8 mouse cellular contexts compared by ENCODE assay signal in the genomic region with DNA sequence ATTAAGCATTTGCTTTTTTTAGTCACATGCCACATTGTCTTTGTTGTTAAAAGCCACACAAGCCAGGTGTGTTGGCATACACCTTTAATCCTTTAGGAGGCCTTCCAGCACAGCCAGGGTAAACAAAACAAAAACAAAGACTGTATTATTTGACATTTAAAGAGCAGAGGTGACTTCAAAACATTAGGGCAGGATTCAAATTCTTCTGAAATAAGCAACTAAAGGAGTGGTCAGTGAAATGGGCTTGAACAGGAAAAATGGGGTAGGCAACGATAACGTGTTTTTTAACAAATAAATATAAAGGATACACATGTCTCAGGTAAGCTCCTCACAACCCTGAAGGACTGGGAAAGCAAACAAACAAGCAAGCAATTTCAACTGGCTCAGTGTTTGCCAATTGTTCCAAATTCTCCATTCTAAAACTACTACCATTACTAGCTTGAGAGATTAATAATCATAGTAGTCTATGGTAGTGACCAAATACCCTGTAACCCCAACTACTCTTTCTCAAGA. TPM values are rescaled to one million over a fixed set of nuclear protein-coding genes. Genes with fewer than 3 reads are reported as not detected.
DNase-seq lines count a peak whose midpoint lies in the region; ATAC-seq and TF ChIP-seq lines count a peak whose summit lies in the region.

No protein-coding gene starts in this region.

- peak overlapping the region; percentile 72 for H3K4me2 ChIP-seq in forebrain, embryonic 14.5 days (ENCODE audit: low read length)
- H3K4me2 ChIP-seq in liver, embryonic 13.5 days: peak overlapping the region; percentile 82

- intact Hi-C loops in gastrocnemius, adult 2 months (cut with DNase I): loop anchor here (5.0 kb wide), 4 partner anchors 263 to 1707 kb away; partner anchors contain the start of genes Hist1h1e, Hist1h2bb, Hist1h2be and Hist1h3c

- no peaks in the 10 kb centered on the region for H3K36me3 ChIP-seq in forebrain, embryonic 14.5 days (ENCODE audit: control insufficient read depth, insufficient read depth, low read length)
- H3K36me3 ChIP-seq in liver, embryonic 13.5 days: no peaks in the 10 kb centered on the region

- no peaks in the 10 kb centered on the region for H3K27me3 ChIP-seq in forebrain, embryonic 14.5 days (replicated peaks; ENCODE audit: control insufficient read depth, insufficient read depth, low read length)
- no peaks in the 10 kb centered on the region for H3K27me3 ChIP-seq in liver, embryonic 13.5 days

- ATAC-seq in forebrain, embryonic 14.5 days: no peak
- no peak for ATAC-seq in liver, embryonic 13.5 days (ENCODE audit: low read depth)
- no peak for ATAC-seq in activated CD4-positive, CD25-positive, alpha-beta regulatory T cell, adult 4 months

- DNase-seq in gastrocnemius, adult 2 months: no peak
- DNase-seq in gastrocnemius, postnatal 25 days: no peak
- peak; percentile 35 for DNase-seq in 3134 (ENCODE audit: extremely low read depth, insufficient read length, low spot score)
- DNase-seq in forebrain, embryonic 14.5 days (ENCODE audit: low spot score): no peak
- no peak for DNase-seq in liver, embryonic 13.5 days
- DNase-seq in layer of hippocampus, postnatal 14 days (ENCODE audit: low spot score in 2 of 2): no peak
- DNase-seq in spleen, adult 18-20 months: no peak

- peak overlapping the region; percentile 62 for H3K9ac ChIP-seq in forebrain, embryonic 14.5 days (ENCODE audit: low read length)
- peak overlapping the region; percentile 76 for H3K9ac ChIP-seq in liver, embryonic 13.5 days

- no peak overlapping the region for H3K27ac ChIP-seq in gastrocnemius, adult 2 months
- peak overlapping the region; percentile 86; the same call in 1 of the 2 replicates for H3K27ac ChIP-seq in forebrain, embryonic 14.5 days (ENCODE audit: low read depth, low read length)
- peak overlapping the region; percentile 100 for H3K27ac ChIP-seq in liver, embryonic 13.5 days

- 4% methylated on average over 2 of the region's 2 CpGs for WGBS in forebrain, embryonic 14.5 days
- WGBS in liver, embryonic 13.5 days (ENCODE audit: insufficient replicate concordance): 6% methylated on average over 2 of the region's 2 CpGs

- TF ChIP-seq CTCF in gastrocnemius, adult 2 months (IDR thresholded peaks at IDR 0.05): no peak

- H3K4me1 ChIP-seq in forebrain, embryonic 14.5 days (ENCODE audit: control insufficient read depth, insufficient read depth, low read length): peaks cover 24% of the 10 kb centered on the region
- H3K4me1 ChIP-seq in liver, embryonic 13.5 days (replicated peaks): peaks cover 64% of the 10 kb centered on the region

- no peaks in the 10 kb centered on the region for H3K9me3 ChIP-seq in forebrain, embryonic 14.5 days (replicated peaks; ENCODE audit: control insufficient read depth, low read length)
- no peaks in the 10 kb centered on the region for H3K9me3 ChIP-seq in liver, embryonic 13.5 days (replicated peaks)

- peak overlapping the region; percentile 70 for H3K4me3 ChIP-seq in gastrocnemius, adult 2 months
- peak overlapping the region; percentile 38 for H3K4me3 ChIP-seq in forebrain, embryonic 14.5 days (ENCODE audit: low read depth, low read length)
- H3K4me3 ChIP-seq in liver, embryonic 13.5 days (replicated peaks): peak overlapping the region; percentile 61

RNA-seq across cellular contexts. Expression of gene Hist1h4i, which starts 1.2 kb away (rescaled TPM):
- 10 to 100 TPM; 24.1 to 25.0 TPM for total RNA-seq in gastrocnemius, adult 2 months (2021)
- 10 to 100 TPM; 30.9 to 31.7 TPM for total RNA-seq in gastrocnemius, postnatal 25 days (2021)
- 14.0 and 18.0 TPM in 2 replicates for polyA plus RNA-seq in forebrain, embryonic 14.5 days (2014; fragmentation: Nextera tagmentation; extraction: Ambion mirVana)
- polyA plus RNA-seq in liver, embryonic 13.5 days (2015; fragmentation: Nextera tagmentation; extraction: Ambion mirVana): 38.8 and 52.6 TPM in 2 replicates
- total RNA-seq in layer of hippocampus, postnatal 14 days (2021): 10 to 100 TPM; 42.3 to 60.3 TPM
- 10 to 100 TPM in 1 of 2 experiments, 1 to 10 TPM in 1; 5.9 to 14.6 TPM for polyA plus RNA-seq in activated CD4-positive, CD25-positive, alpha-beta regulatory T cell, adult 4 months (2017; shearing (Covaris generic))

RNA-seq across cellular contexts. Expression of gene Hist1h2ag, which starts 2.7 kb away (rescaled TPM):
- total RNA-seq in gastrocnemius, adult 2 months (2021): 1 to 10 TPM; 1.1 to 2.3 TPM
- 10 to 100 TPM in 1 of 2 experiments, 1 to 10 TPM in 1; 3.5 to 16.1 TPM for total RNA-seq in gastrocnemius, postnatal 25 days (2021)
- polyA plus RNA-seq in forebrain, embryonic 14.5 days (2014; fragmentation: Nextera tagmentation; extraction: Ambion mirVana): 20.4 and 37.4 TPM in 2 replicates
- 17.9 and 18.6 TPM in 2 replicates for polyA plus RNA-seq in liver, embryonic 13.5 days (2015; fragmentation: Nextera tagmentation; extraction: Ambion mirVana)
- total RNA-seq in layer of hippocampus, postnatal 14 days (2021): 10 to 100 TPM; 26.7 to 27.2 TPM
- polyA plus RNA-seq in activated CD4-positive, CD25-positive, alpha-beta regulatory T cell, adult 4 months (2017; shearing (Covaris generic)): not detected

RNA-seq across cellular contexts. Expression of gene Hist1h2bj, which starts 3.0 kb away (rescaled TPM):
- 1 to 10 TPM; 2.3 to 3.4 TPM for total RNA-seq in gastrocnemius, adult 2 months (2021)
- total RNA-seq in gastrocnemius, postnatal 25 days (2021): 10 to 100 TPM in 1 of 2 experiments, 1 to 10 TPM in 1; 5.3 to 14.5 TPM
- polyA plus RNA-seq in forebrain, embryonic 14.5 days (2014; fragmentation: Nextera tagmentation; extraction: Ambion mirVana): 3.0 and 7.0 TPM in 2 replicates
- polyA plus RNA-seq in liver, embryonic 13.5 days (2015; fragmentation: Nextera tagmentation; extraction: Ambion mirVana): 11.6 and 16.7 TPM in 2 replicates
- 10 to 100 TPM; 17.3 to 22.7 TPM for total RNA-seq in layer of hippocampus, postnatal 14 days (2021)
- polyA plus RNA-seq in activated CD4-positive, CD25-positive, alpha-beta regulatory T cell, adult 4 months (2017; shearing (Covaris generic)): 10 to 100 TPM in 1 of 2 experiments, 1 to 10 TPM in 1; 4.4 to 13.9 TPM

RNA-seq across cellular contexts. Expression of gene Hist1h2bk, which starts 4.3 kb away (rescaled TPM):
- 1 to 10 TPM in 1 of 2 experiments, not detected in 1; 2.6 TPM for total RNA-seq in gastrocnemius, adult 2 months (2021)
- 10 to 100 TPM; 13.9 to 29.0 TPM for total RNA-seq in gastrocnemius, postnatal 25 days (2021)
- polyA plus RNA-seq in forebrain, embryonic 14.5 days (2014; fragmentation: Nextera tagmentation; extraction: Ambion mirVana): 2.5 and 3.5 TPM in 2 replicates
- 3.5 and 3.7 TPM in 2 replicates for polyA plus RNA-seq in liver, embryonic 13.5 days (2015; fragmentation: Nextera tagmentation; extraction: Ambion mirVana)
- 10 to 100 TPM; 22.2 to 42.1 TPM for total RNA-seq in layer of hippocampus, postnatal 14 days (2021)
- 1 to 10 TPM; 2.6 to 4.2 TPM for polyA plus RNA-seq in activated CD4-positive, CD25-positive, alpha-beta regulatory T cell, adult 4 months (2017; shearing (Covaris generic))

RNA-seq across cellular contexts. Expression of gene Hist1h2ah, which starts 4.6 kb away (rescaled TPM):
- 1 to 10 TPM in 1 of 2 experiments, not detected in 1; 3.7 TPM for total RNA-seq in gastrocnemius, adult 2 months (2021)
- 1 to 10 TPM; 2.9 to 7.7 TPM for total RNA-seq in gastrocnemius, postnatal 25 days (2021)
- polyA plus RNA-seq in forebrain, embryonic 14.5 days (2014; fragmentation: Nextera tagmentation; extraction: Ambion mirVana): 4.8 and 8.3 TPM in 2 replicates
- 3.6 and 18.3 TPM in 2 replicates for polyA plus RNA-seq in liver, embryonic 13.5 days (2015; fragmentation: Nextera tagmentation; extraction: Ambion mirVana)
- total RNA-seq in layer of hippocampus, postnatal 14 days (2021): 10 to 100 TPM; 60.0 to 62.5 TPM
- polyA plus RNA-seq in activated CD4-positive, CD25-positive, alpha-beta regulatory T cell, adult 4 months (2017; shearing (Covaris generic)): 100 to 1,000 TPM in 1 of 2 experiments, not detected in 1; 174 TPM
